Mouse (Mus musculus) telencephalon, adult 2 months (tissue): ENCODE results near the gene Nsd1.
A peak's percentile ranks its signal among the peaks of the same experiment; 100 is the strongest.
"Not testable (repeated sequence)": the region's sequence is repeated elsewhere in the genome, so short reads cannot be mapped to it uniquely, and the experiment has no call there.

ENCODE experiments used
- DNase-seq: peaks from one replicate; pipeline ENCODE4 v3.0.0-alpha.2; 2011; ENCODE audit warnings: low read depth, low spot score

Nsd1 gene

DNA sequence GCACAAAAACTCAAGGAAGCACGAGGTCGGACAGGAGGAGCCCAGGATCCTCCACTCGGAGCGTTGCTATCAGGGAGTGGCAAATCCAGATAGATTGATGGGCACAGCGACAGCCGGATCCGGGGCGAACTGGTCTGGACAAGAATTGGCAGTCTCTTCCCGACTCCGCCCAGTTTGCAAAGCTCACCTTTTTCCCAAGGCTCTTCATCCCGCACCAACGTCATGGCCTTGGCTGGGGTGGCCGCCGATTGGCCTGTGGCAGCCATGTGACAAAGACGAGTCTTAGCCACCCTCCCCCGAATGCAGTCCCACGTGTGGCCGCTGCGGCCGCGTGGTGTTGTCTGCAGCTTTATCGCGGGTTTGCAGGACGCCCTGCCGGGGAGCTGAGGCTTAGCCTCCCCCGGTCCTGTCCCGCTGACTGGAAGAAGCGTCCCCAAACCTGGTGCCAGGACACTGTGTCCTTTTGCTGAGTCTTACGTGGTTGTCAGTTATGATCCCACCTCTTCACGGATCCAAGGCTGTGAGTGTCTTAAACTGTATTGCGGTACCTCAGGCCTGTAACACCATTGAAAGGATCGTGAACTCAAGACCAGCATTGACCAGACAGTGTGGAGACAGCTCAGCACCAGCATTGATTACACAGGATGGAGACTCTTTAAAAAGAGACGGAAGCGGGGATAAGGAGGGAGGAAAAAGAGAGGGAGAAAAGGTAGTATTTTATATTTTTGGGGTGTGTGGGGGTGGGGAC is 19.3 kb upstream of the Nsd1 start:
- DNase-seq: peak; percentile 92

DNA sequence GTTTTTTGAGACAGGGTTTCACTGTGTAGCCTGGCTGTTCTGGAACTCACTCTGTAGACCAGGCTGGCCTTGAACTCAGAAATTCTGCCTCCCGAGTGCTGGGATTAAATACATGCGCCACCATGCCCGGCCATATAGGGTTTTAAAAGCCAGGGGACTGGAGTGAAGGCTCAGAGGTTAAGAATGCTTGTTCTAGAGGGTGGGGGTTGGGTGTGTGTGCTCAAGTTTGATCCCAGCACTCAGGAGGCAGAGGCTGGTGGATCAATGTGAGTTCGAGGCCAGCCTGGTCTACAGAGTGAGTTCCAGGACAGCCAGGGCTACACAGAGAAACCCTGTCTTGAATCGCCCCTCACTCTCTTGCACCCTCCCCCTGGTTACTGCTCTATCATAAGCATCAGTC is 18.0 kb upstream of the Nsd1 start:
- no peak for DNase-seq

DNA sequence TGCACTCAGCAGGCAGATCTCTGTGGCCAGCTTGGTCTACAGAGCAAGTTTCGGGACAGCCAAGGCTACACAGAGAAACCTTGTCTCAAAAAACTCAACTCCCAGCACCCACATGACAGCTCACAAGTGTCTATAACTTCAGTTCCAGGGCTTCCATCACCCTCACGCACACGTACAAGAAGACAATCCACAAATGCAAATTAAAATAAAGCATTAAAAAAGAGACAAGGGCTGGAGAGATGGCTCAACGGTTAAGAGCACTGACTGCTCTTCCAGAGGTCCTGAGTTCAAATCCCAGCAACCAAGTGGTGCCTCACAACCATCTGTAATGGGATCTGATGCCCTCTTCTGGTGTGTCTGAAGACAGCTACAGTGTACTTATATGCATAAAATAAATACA is 6.8 kb upstream of the Nsd1 start:
- DNase-seq: not testable (repeated sequence)

DNA sequence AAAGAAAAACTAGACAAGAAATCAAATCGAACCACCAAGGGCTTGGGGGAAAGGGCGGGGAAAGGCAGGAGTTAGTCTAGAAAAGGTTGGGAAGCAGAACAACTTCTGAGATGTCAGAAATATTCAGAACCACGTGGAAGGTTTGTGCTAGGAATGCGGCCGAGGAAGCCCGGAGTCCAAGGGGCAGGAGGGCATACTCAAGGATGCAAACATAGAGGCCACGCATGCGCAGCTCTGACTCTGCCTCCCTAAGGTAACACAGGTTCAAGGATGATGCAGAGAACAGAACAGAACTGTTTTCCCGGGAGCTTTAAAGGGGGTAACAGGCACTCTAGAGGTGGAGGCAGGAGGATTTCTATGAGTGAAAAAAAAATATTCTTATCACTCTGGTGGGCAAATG is 5.8 kb upstream of the Nsd1 start:
- DNase-seq: no peak

DNA sequence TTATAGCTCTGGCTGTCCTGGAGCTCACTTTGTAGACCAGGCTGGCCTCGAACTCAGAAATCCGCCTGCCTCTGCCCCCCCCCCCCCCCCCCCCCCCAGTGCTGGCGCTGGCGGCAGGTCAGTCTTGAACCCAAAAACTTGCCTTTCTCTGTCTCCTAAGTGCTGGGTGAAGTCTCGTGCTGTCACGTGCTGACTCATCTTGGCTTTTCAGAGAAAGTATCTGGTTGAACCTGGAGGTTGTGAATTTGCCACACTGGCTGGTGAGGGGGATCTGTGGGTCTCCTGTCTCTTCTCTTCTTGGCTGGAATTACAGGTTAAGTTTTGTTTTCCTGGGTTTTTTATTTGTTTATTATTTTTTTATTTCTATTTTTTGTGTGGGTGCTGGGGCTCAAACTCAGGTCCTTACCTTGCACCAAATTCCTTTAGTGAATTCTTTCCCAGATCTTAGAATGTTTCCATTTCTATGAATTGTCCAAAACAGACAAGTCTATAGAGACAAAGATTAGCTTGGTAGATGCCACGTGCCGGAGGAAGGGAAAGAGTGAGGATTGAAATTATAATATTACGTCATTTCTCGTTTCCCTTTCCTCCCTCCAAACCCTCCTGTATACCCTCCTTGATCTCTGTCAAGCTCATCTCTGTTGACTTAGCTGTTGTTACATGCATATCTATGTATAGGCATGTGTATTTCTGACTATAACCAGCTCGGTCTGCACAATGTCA is 4.8 kb upstream of the Nsd1 start:
- no peak for DNase-seq

DNA sequence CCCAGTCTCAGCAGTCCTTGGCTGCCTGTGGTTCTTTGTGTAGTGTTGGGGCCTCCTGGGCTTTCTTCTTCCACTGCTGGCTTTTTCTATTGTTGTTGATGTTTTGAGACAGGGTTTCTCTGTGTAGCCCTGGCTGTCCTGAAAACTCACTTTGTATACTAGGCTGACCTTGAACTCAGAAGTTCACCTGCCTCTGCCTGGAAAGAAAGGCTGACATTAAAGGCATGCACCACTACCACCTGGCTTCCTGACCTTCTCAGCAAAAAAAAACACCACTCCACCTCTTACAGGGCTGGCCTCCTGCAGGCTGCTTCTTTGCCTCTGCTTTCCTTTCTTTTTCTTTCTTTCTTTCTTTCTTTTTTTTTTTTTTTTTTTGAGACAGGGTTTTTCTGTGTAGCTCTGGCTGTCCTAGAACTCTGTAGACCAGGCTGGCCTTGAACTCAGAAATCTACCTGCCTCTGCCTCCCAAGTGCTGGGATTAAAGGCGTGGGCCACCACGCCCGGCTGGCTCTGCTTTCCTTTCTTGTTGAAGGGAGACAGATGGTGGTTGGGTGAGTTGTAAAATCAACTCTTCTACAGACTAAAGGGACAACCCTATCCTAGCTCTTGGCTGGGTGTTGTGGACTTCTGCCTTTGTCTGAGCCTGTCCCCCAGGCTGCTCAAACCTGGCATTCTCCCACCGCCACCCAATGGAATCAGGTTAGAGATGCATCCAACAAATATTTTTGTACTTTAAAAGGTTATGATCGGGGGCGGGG is 4.0 kb upstream of the Nsd1 start:
- DNase-seq: no peak

DNA sequence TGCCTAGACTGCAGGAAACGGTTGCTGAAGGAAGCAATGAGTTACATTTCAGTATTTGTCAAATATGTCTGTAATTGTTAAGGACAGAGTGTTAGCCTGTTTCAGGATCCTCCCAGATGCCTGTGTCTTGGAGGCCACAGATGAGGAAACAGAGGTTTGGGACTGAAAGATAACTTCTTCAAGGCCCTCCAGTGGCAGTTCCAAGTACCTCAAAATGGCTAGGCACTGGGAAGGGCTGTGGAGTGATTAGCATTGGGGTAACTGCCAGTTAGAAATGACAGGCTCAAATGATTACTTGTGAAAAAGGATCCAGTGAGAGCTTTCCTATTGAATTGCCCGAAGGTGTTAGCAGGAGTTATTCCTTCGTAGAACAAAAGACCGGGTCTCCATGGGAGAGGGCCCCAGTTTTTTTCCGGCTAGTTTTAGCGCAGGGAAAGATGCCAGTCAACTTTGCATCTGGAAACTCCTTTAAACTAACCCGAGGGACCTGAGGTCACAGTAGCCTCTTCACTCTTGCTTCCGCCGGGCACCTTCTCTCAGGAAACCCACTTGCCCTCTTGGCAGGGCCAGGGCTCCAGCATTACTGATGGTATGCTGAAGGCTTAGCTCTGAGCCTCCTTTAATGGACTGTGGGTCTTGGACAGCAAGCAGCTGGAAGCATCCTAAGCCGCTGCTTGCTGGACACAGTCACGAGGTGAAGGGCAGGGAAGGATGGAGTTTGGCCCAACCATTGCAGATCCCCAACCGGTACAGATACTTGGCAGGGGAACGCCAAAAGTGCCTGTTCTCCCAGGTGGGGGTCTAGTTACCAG is 539 bp upstream of the Nsd1 start:
- DNase-seq: no peak

DNA sequence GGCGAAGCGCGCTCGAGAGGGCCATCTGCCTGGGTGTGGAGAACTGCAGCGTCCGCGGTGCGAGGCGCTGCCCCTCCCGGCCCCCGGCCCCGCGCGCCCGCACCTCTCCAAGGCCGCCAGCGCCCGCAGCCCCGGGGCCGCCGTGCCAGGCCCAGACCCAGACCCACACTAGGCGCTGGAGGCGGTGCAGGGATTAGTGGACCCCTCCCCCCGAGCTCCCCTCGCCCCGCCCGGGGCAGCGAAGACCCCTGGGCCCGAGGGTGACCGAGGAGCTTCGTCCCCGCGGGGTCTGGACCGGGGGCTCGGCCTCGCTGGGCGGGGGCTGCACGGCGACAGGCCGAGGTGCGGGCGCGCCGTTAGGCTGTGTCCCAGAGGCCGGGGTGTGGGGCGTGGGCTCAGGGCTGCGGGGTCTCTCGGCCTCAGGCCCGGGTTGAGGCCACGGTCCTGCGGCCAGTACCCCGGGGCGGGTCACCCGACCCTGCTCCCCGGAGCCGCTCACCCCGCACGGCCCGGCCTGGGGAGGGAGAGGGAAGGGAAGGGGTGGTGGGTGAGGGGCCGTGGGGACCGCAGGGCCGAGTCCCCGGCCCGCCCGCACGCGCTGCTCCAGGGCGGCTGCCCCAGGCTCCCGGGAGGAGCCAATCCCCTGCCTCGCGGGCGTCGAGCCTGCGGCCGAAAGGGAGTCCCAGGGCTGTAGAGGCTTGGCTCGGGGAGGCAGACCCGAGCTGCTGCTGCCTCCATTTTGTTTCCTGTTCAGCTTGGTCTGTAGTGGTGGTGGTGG is 800 bp downstream of the Nsd1 start:
- peak; percentile 10 for DNase-seq

DNA sequence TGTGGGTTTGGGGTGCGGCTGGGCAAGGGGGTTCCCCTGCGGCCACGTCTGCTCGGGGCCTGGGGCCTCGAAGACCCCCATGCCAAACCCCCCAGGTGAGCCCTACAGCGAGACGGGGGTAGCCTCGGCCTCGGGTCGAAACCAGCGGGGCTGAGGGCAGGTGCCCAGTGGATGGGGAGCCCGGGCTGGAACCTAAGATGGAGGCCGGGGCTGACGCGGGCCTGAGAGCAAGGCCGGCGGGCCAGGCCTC is 1.3 kb downstream of the Nsd1 start:
- no peak for DNase-seq

DNA sequence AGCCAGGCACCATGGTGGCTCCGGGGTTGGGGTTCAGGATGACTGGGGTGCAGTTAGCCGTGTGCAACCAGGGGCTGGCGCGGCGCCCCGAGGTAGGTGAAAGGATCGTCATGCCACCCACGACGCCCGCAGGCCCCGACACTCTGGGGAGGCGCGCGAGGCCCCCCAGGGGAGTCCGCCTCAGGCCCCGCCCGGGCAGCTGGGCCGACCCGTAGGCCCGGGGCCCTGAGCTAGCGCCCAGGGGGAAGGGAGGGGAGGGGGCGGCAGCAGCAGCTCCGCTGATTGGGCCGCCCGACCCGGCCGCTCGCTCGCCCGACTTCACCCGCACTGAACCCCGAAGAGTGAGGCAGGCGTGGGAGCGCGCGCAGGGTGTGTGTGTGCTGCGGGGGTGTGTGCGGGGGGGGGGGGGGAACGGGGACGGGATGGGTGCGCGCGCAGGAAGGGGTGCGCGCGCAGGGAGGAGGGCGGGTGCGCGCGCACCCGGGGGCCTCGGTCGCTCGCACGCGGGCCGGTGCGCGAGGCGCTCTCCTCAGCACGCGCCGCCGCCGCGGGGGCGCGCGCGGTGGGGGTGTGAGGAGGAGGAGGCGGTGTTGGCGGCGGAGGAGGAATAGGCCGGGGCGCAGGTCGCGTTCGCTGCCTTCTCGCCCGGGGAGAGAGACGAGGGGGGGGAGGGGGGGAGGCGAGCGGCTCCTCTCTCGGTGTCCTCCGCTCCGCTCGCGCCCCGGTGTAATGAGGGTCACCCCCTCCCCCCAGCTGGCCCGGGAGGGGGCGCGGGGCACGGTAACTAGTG is 1.8 kb downstream of the Nsd1 start:
- DNase-seq: peak; percentile 66

DNA sequence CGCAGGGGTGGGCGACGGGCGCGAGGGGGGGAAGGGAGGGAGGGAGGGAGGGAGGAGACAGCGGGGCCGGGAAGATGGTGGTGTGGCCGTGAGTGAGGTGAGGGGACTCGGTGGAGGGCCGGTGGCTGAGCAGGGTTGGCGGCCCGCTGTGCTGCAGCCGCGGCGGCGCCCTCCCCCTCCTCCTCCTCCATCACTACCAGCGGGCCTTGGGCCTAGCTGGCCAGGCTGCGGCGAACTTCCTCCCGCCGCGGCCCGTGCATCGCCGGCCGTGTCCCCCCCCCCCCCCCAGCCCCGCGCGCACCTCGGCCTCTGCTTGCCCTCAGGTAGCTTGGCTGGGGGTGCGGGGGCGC is 2.4 kb downstream of the Nsd1 start:
- DNase-seq: peak; percentile 27

DNA sequence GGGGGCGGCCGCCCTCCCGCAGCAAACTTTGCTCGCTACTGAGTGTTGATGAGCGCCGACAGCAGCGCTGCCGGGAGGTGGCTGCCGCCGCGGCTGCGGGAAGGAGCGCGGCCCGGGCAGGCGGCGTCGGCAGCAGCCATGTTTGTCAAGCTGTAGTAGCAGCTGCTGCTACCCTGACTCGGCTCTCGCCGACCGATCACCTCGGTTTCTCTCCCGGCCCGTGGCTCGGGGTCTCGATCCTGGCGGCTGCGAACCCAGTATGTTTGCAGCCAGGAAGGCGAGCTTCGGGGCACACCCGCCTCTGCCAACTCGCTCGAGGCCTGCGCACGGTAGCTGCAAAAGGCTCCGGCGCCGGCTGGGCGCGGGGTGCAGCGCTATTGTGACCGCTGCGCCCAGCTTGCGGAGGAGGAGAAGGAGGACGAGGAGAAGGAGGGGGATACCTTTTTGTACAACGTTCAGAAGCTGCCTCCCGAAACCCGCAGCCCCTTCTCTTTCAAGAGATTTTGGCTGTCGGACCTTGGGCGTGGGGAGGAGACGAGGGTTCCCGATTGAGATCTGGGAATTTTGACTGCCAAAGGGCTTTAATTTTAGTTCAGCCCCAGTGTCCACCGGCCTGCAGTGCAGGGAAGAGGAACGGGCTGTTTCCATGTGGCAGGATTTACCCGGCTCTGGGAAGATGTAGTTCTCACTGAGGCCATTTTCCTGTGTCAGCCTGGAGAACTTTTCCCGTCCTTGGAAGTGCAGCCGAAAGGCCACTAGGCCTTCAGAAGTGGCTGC is 3.0 kb downstream of the Nsd1 start:
- DNase-seq: peak; percentile 31

DNA sequence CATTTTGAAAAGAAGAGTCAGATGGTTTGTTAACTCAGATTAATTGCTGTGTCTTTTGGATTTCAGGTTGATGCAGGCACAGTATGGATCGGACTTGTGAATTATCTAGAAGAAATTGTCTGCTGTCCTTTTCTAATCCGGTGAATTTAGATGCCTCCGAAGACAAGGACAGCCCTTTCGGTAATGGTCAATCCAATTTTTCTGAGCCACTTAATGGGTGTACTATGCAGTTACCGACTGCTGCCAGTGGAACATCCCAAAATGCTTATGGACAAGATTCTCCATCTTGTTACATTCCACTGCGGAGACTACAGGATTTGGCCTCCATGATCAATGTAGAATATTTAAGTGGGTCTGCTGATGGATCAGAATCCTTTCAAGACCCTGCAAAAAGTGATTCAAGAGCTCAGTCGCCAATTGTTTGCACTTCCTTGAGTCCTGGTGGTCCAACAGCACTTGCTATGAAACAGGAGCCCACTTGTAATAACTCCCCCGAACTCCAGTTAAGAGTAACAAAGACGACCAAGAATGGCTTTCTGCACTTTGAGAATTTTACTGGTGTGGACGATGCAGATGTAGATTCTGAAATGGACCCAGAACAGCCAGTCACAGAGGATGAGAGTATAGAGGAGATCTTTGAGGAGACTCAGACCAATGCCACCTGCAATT is 3.7 kb downstream of the Nsd1 start:
- DNase-seq: no peak

DNA sequence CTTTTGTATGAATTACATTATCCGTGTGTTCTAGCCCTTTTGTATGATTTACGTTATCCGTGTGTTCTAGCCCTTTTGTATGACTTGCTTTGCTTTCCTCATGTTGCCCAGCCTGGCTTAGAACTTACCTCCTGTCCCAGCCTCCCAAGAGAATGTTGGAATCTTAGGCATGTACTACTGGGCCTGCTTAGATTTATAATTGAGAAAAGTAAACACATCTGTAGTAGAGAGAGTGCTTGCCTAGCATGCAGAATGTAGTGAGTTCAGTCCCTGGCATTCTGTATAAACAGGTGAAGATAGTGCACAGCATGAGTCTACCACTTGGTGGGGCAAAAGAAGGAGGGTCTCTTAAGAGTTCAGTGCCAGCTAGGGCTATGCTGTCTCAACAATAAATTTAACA is 14.8 kb downstream of the Nsd1 start:
- no peak for DNase-seq

DNA sequence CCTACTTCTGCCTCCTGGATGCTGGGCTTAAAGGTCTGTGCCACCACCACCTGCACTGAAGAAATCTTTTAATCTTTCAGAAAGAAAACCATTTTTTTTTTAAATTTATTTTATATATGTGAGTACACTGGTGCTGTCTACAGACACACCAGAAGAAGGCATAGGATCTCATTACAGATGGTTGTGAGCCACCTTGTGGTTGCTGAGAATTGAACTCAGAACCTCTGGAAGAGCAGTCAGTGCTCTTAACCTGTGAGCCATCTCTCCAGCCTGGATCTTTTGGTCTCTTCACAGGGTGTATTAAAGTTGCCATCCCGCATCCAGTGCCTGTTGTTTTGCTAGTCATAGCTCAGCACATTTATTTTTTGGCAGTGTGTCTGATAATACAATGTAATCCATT is 21.1 kb downstream of the Nsd1 start:
- no peak for DNase-seq

DNA sequence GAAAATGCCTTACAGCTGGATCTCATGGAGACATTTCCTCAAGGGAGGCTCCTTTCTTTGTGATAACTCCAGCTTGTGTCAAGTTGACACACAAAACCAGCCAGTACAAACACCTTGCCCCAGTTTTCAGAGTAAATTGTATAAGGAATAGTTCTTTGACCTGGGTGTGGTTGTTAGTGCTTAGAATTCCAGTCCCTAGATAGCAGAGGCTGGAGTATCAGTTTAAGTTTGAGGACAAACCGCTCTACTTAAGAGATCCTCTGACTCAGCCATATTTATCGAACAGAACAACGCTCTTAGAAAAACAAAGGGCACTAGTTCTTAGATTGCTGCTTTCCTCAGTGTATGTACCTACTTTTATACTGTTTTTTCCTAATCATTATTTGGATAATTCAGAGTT is 33.6 kb downstream of the Nsd1 start:
- DNase-seq: no peak

DNA sequence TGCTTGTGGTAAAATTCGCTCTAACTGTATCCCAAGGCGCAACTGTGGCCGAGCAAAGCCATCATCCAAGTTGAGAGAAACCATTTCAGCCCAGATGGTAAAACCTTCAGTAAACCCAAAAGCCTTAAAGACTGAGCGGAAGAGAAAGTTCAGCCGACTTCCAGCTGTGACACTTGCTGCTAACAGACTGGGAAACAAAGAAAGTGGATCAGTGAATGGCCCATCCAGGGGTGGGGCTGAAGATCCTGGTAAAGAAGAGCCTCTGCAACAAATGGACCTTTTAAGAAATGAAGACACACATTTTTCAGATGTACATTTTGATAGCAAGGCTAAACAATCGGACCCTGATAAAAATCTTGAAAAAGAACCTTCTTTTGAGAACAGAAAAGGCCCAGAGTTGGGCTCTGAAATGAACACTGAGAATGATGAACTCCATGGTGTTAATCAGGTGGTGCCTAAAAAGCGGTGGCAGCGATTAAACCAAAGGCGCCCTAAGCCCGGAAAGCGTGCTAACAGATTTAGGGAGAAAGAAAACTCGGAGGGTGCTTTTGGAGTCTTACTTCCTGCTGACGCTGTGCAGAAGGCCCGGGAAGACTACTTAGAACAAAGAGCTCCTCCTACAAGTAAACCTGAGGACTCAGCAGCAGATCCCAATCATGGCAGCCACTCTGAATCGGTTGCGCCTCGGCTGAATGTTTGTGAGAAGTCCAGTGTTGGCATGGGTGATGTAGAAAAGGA is 37.9 kb downstream of the Nsd1 start:
- DNase-seq: no peak

DNA sequence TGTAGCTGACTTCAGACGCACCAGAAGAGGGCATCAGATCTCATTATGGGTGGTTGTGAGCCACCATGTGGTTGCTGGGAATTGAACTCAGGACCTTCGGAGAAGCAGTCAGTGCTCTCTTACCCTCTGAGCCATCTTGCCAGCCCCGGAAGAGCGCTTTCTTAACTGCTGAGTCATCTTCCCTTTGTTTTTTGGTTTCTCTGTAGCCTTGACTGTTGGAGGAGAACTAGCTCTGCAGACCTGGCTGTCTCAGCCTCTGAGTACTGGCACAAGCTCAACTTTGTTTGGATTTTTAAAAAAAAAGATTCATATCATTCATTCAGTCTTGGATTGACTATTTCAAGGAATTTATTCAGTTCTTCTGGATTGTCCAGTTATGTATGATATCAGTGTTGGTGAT is 39.7 kb downstream of the Nsd1 start:
- DNase-seq: no peak

DNA sequence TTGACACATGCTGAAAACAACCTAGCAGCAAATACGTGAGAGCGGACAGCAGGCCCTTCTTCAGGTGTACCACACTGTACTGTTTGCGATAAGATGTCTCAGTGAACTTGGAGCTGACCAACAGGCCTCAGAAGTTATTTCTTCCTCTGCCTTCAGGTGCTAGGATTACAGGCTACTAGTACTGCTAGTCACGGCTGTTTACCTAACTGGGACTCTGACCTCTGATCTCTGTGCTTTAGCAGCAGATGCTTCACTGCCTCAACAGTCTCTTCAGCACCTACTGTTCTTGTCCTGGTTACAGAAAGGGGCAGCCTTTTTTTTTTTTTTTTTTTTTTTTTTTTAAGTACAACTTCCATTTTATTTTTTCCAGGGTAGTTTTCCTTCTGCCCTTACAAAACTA is 43.2 kb downstream of the Nsd1 start:
- DNase-seq: no peak
